Mouse (Mus musculus): ENCODE measurements around the gene Epn2. TPM values are rescaled to one million over a fixed set of nuclear protein-coding genes. Genes with fewer than 3 reads are reported as not detected.
A peak's percentile ranks its signal among the peaks of the same experiment; 100 is the strongest.

Epn2 gene
- polyA plus RNA-seq, 2 experiments from 2014 or later = 0.33 to 0.40 TPM

DNA sequence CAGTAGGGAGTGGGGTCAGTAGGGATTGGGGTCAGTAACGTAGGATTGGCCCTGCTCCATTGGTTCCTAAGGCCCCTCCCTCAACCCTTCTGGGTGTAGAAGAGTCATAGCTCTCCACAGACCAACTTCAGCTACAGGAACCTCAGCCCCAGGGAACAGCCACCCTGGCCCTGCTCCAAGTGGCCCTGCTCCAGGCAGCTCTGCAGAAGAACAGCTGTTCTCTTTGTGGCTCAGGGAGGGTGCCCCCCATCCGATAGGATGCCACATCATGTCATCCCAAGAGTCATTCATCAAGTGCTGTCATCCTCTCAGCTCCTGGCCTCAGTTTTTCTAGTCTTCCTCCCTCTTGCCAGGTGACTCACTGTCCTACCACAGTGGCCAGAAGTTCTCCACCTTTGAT, 92.1 kb downstream of the Epn2 start:
- ATAC-seq = no peak

- ATAC-seq = no peak
Measured at GRCm38 (mm10) chr11:61486458-61487219, 92.8 kb downstream of the Epn2 start.

DNA sequence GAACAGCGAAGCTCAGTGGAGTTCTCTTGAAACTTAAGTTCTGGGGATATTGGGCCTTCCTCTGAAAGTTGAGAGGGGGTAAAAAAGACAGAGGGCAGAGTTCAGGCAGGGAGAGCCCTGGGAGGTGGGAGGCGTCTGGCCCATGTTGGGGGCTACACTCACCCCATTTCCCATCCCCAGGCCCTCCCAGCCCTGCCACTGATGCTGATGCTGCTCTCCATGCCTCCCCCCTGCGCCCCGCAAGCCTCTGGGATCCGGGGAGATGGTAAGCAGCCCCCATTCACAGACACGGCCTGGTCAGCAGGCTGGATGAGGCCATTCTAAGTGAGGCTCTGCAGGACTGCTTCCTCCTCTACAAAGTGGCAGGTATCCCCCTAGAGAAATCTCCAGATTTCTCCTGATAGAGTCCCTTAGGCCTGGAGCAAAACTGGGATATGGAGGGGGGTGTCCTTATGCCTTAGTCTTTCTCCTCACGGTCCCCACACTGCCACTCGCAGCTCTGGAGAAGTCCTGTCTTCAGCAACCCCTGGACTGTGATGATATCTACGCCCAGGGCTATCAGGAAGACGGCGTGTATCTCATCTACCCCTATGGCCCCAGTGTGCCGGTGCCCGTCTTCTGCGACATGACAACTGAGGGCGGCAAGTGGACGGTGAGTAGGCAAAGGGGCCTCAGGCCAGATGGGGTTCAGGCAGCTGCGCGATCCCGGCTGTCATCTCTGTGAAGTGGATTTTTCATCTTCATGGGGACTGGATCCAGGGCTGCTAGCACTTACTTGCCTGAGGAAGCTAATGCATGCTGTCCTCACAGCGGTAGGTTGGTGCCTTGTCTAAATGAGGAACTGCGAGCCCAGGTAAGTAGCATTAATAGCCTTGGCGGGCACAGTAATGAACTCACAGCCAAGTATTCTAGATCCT, 93.7 kb downstream of the Epn2 start:
- ATAC-seq = no peak

GRCm38 (mm10) chr11:61484613-61485540, 94.6 kb downstream of the Epn2 start, which contains the start of gene Mfap4:
TSS of gene Mfap4 (plus strand) at chr11:61485431.
- no peak for ATAC-seq

DNA sequence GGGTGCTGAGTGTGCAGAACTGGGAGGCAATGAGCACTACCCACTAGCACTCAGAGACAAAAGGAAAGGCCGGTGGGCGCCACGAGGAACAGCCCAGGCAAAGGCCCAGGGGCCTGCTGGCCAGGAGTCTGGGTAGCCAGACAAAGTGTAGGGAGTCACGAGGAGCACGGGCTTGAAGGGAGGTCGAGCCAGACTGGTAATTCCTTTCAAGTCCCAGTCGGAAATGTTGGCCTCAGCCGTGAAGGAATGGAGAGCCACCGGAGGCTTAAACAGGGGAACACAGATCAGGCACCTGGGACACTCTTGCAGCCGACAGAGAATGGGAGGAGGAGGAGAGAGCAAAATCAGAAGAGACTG, 95.3 kb downstream of the Epn2 start:
- no peak for ATAC-seq

DNA sequence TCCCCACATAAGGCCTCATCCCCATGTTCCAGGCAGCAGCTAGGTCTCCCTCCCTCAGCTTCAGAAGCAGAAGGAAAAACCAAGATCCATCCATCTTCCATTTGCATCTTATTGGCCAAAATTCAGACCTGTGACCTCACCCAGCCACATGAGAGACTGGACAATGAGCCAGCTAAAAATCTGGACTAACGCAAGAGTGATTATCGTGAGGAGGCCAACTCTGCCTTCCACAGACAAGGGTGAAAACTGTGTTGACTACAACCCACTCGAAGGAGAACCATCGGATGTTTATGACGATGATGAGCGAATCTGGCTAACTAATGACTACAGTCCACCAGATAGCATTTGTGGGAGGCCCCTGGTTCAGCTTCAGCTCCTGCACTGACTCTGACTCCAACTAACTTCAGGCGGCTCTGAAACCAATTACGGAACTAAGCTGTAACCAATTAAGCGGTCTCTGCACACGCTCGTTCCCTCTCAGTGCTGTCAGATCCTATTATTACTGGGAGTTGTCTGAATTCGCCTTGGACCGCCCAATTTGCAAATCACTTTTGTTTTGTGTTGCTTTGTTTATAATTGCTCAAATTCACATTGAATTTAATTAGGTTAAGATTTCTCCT, 96.2 kb downstream of the Epn2 start:
- no peak for ATAC-seq

DNA sequence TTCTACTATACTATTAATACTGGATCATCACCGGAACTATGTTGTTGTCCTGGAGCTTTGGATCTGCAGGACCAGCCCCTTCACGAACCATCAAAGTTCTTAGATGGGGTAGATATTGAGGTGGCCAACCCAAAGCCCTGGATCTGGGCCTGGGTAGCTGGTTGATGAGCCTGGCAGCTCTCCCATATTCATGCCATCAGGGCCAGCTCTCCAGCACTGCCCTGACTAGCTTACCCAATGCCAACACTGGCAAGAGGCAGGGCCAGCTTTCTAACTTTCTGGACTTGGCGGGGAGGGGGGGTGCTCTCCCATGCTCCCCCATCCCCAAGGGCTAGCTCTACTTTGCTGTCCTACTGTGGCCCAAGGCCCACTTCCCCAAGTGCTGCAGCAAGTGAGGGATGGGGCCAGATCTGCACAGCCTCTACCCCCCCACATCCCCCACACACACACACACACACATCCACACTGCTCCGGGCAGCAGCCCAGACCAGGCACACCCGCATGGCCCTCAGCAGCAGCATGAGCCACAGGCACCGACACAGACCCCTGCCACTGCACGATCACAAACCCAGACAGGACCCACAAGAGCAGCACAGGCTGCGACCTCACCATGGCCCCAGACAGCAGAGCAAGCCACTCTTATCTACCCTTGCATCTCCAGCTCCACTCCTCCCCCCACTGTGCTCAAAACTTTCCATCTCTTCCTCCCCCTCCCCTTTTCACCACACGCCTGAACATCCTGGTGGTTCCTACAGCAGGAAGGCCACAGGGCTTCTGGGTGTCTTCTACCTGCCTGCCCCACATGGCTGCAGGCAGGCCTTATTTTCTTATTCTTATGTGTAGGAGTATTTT, 98.0 kb downstream of the Epn2 start:
- ATAC-seq = peak; percentile 43

GRCm38 (mm10) chr11:61478788-61479187, 100.7 kb downstream of the Epn2 start:
- no peak for ATAC-seq

GRCm38 (mm10) chr11:61477566-61478508, 101.7 kb downstream of the Epn2 start:
- no peak for ATAC-seq

GRCm38 (mm10) chr11:61476786-61477382, 102.6 kb downstream of the Epn2 start:
- no peak for ATAC-seq

GRCm38 (mm10) chr11:61473630-61474029, 105.9 kb downstream of the Epn2 start:
- ATAC-seq = no peak

DNA sequence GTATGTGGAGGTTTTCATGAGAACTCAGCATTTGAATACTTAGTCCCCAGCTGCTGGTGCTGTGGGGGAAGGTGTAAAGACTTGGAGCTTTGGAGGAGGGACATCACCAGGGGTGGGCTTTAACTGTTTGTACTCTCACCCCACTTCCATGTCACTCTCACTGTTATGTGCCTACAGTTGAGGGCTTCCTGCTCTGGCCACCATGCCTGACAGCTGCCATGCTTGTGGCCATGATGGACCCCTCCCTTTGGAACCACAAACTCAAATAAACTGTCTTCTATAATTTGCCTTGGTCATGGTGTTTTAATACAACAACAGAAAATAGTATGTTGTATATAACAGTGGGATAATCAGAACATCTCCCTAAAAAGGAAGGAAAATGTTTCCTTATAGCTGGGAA, 108.6 kb downstream of the Epn2 start:
- ATAC-seq = no peak

- no peak for ATAC-seq
Measured at GRCm38 (mm10) chr11:61469317-61469917, 110.1 kb downstream of the Epn2 start.

GRCm38 (mm10) chr11:61468534-61468933, 111.0 kb downstream of the Epn2 start:
- no peak for ATAC-seq

Other genes with a start within 250 kb of the Epn2 start
- gene Slc47a2, start 236.8 kb downstream of the Epn2 start, polyA plus RNA-seq (2017; shearing (Covaris generic)) = not detected
- not detected for gene Slc47a1, start 201.3 kb downstream of the Epn2 start, polyA plus RNA-seq (2017; shearing (Covaris generic))
- not detected for gene Rnf112, start 125.6 kb downstream of the Epn2 start, polyA plus RNA-seq (2017; shearing (Covaris generic))
- gene Mfap4, start 94.3 kb downstream of the Epn2 start, polyA plus RNA-seq (2017; shearing (Covaris generic)) = not detected
- gene Mapk7, start 85.3 kb downstream of the Epn2 start, polyA plus RNA-seq (2017; shearing (Covaris generic)) = 10 to 100 TPM in 1 of 2 experiments, 1 to 10 TPM in 1; 6.1 to 13.4 TPM
- 1 to 10 TPM; 2.7 to 4.5 TPM for gene B9d1, start 74.5 kb downstream of the Epn2 start, polyA plus RNA-seq (2017; shearing (Covaris generic))
- 100 to 1,000 TPM; 171 to 177 TPM for gene Grap, start 73.6 kb upstream of the Epn2 start, polyA plus RNA-seq (2017; shearing (Covaris generic))
- under 1 TPM; 0.24 to 0.40 TPM for gene Fam83g, start 104.4 kb upstream of the Epn2 start, polyA plus RNA-seq (2017; shearing (Covaris generic))
- gene Slc5a10, start 141.1 kb upstream of the Epn2 start, polyA plus RNA-seq (2017; shearing (Covaris generic)) = not detected
- 10 to 100 TPM; 19.6 to 28.4 TPM for gene Prpsap2, start 182.4 kb upstream of the Epn2 start, polyA plus RNA-seq (2017; shearing (Covaris generic))